Mouse (Mus musculus): ENCODE measurements around the gene Psors1c2. TPM values are rescaled to one million over a fixed set of nuclear protein-coding genes. Genes with fewer than 3 reads are reported as not detected.
"Not testable (repeated sequence)": the region's sequence is repeated elsewhere in the genome, so short reads cannot be mapped to it uniquely, and the experiment has no call there.

The Psors1c2 gene
- not detected in 2 replicates for total RNA-seq (2017)

- no peak for ATAC-seq (replicated peaks in 1 of 2; ENCODE audit: insufficient read depth in 1 of 2, low FRiP score in 2 of 2, low TSS enrichment in 1 of 2, low read depth in 1 of 2, poor library complexity in 2 of 2, severe bottlenecking in 2 of 2)
Observed at GRCm38 (mm10) chr17:35532901-35533300, at the start of gene Psors1c2. Gene Psors1c2 (plus strand): TSS chr17:35533201.

GRCm38 (mm10) chr17:35484066-35484465, 48.9 kb upstream of the Psors1c2 start:
- peak; percentile 72 to 73; a peak in 2 of 4 replicates for ATAC-seq (replicated peaks in 1 of 2; ENCODE audit: insufficient read depth in 1 of 2, low FRiP score in 2 of 2, low TSS enrichment in 1 of 2, low read depth in 1 of 2, poor library complexity in 2 of 2, severe bottlenecking in 2 of 2)

GRCm38 (mm10) chr17:35485702-35486101, 47.3 kb upstream of the Psors1c2 start:
- no peak for ATAC-seq (replicated peaks in 1 of 2; ENCODE audit: insufficient read depth in 1 of 2, low FRiP score in 2 of 2, low TSS enrichment in 1 of 2, low read depth in 1 of 2, poor library complexity in 2 of 2, severe bottlenecking in 2 of 2)

GRCm38 (mm10) chr17:35486726-35487125, 46.3 kb upstream of the Psors1c2 start:
- ATAC-seq (replicated peaks in 1 of 2; ENCODE audit: insufficient read depth in 1 of 2, low FRiP score in 2 of 2, low TSS enrichment in 1 of 2, low read depth in 1 of 2, poor library complexity in 2 of 2, severe bottlenecking in 2 of 2) = no peak

GRCm38 (mm10) chr17:35488041-35488440, 45.0 kb upstream of the Psors1c2 start:
- no peak for ATAC-seq (replicated peaks in 1 of 2; ENCODE audit: insufficient read depth in 1 of 2, low FRiP score in 2 of 2, low TSS enrichment in 1 of 2, low read depth in 1 of 2, poor library complexity in 2 of 2, severe bottlenecking in 2 of 2)

GRCm38 (mm10) chr17:35490320-35490719, 42.7 kb upstream of the Psors1c2 start:
- ATAC-seq (replicated peaks in 1 of 2; ENCODE audit: insufficient read depth in 1 of 2, low FRiP score in 2 of 2, low TSS enrichment in 1 of 2, low read depth in 1 of 2, poor library complexity in 2 of 2, severe bottlenecking in 2 of 2) = no peak

- ATAC-seq (replicated peaks in 1 of 2; ENCODE audit: insufficient read depth in 1 of 2, low FRiP score in 2 of 2, low TSS enrichment in 1 of 2, low read depth in 1 of 2, poor library complexity in 2 of 2, severe bottlenecking in 2 of 2) = no peak
Observed at GRCm38 (mm10) chr17:35497124-35497523, 35.9 kb upstream of the Psors1c2 start.

GRCm38 (mm10) chr17:35502226-35502625, 30.8 kb upstream of the Psors1c2 start:
- ATAC-seq (replicated peaks in 1 of 2; ENCODE audit: insufficient read depth in 1 of 2, low FRiP score in 2 of 2, low TSS enrichment in 1 of 2, low read depth in 1 of 2, poor library complexity in 2 of 2, severe bottlenecking in 2 of 2) = no peak

- no peak for ATAC-seq (replicated peaks in 1 of 2; ENCODE audit: insufficient read depth in 1 of 2, low FRiP score in 2 of 2, low TSS enrichment in 1 of 2, low read depth in 1 of 2, poor library complexity in 2 of 2, severe bottlenecking in 2 of 2)
Observed at GRCm38 (mm10) chr17:35502762-35503161, 30.2 kb upstream of the Psors1c2 start.

- no peak for ATAC-seq (replicated peaks in 1 of 2; ENCODE audit: insufficient read depth in 1 of 2, low FRiP score in 2 of 2, low TSS enrichment in 1 of 2, low read depth in 1 of 2, poor library complexity in 2 of 2, severe bottlenecking in 2 of 2)
Observed at GRCm38 (mm10) chr17:35503849-35504248, 29.2 kb upstream of the Psors1c2 start.

GRCm38 (mm10) chr17:35504628-35505481, 28.1 kb upstream of the Psors1c2 start:
- ATAC-seq (replicated peaks in 1 of 2; ENCODE audit: insufficient read depth in 1 of 2, low FRiP score in 2 of 2, low TSS enrichment in 1 of 2, low read depth in 1 of 2, poor library complexity in 2 of 2, severe bottlenecking in 2 of 2) = no peak

GRCm38 (mm10) chr17:35505776-35506175, 27.2 kb upstream of the Psors1c2 start, which contains the start of gene Pou5f1:
Gene Pou5f1 (plus strand): TSS chr17:35506018.
- ATAC-seq (replicated peaks in 1 of 2; ENCODE audit: insufficient read depth in 1 of 2, low FRiP score in 2 of 2, low TSS enrichment in 1 of 2, low read depth in 1 of 2, poor library complexity in 2 of 2, severe bottlenecking in 2 of 2) = no peak

- ATAC-seq (replicated peaks in 1 of 2; ENCODE audit: insufficient read depth in 1 of 2, low FRiP score in 2 of 2, low TSS enrichment in 1 of 2, low read depth in 1 of 2, poor library complexity in 2 of 2, severe bottlenecking in 2 of 2) = no peak
Observed at GRCm38 (mm10) chr17:35506881-35507280, 26.1 kb upstream of the Psors1c2 start.

- ATAC-seq (replicated peaks in 1 of 2; ENCODE audit: insufficient read depth in 1 of 2, low FRiP score in 2 of 2, low TSS enrichment in 1 of 2, low read depth in 1 of 2, poor library complexity in 2 of 2, severe bottlenecking in 2 of 2) = 0 out of 4 replicates have a peak, but pooled peaks of 1 of the 2 experiments have one; percentile 37
Observed at GRCm38 (mm10) chr17:35507556-35508260, 25.3 kb upstream of the Psors1c2 start.

- not testable (repeated sequence) for ATAC-seq (replicated peaks in 1 of 2; ENCODE audit: insufficient read depth in 1 of 2, low FRiP score in 2 of 2, low TSS enrichment in 1 of 2, low read depth in 1 of 2, poor library complexity in 2 of 2, severe bottlenecking in 2 of 2)
Observed at GRCm38 (mm10) chr17:35508279-35508678, 24.7 kb upstream of the Psors1c2 start.

- peak; percentile 66 to 73; a peak in 3 of 4 replicates for ATAC-seq (replicated peaks in 1 of 2; ENCODE audit: insufficient read depth in 1 of 2, low FRiP score in 2 of 2, low TSS enrichment in 1 of 2, low read depth in 1 of 2, poor library complexity in 2 of 2, severe bottlenecking in 2 of 2)
Observed at GRCm38 (mm10) chr17:35509284-35509683, 23.7 kb upstream of the Psors1c2 start.

- ATAC-seq (replicated peaks in 1 of 2; ENCODE audit: insufficient read depth in 1 of 2, low FRiP score in 2 of 2, low TSS enrichment in 1 of 2, low read depth in 1 of 2, poor library complexity in 2 of 2, severe bottlenecking in 2 of 2) = no peak
Observed at GRCm38 (mm10) chr17:35512916-35513626, 19.9 kb upstream of the Psors1c2 start.

- ATAC-seq (replicated peaks in 1 of 2; ENCODE audit: insufficient read depth in 1 of 2, low FRiP score in 2 of 2, low TSS enrichment in 1 of 2, low read depth in 1 of 2, poor library complexity in 2 of 2, severe bottlenecking in 2 of 2) = no peak
Observed at GRCm38 (mm10) chr17:35513886-35514285, 19.1 kb upstream of the Psors1c2 start.

Measured in hematopoietic stem cell, adult 5-6 weeks (primary cell).